Mouse (Mus musculus): ENCODE data around the gene Tha1. TPM values are rescaled to one million over a fixed set of nuclear protein-coding genes. Genes with fewer than 3 reads are reported as not detected.

The Tha1 gene
- polyA plus RNA-seq, 1 experiment from 2014 or later = 2.1 TPM

DNA sequence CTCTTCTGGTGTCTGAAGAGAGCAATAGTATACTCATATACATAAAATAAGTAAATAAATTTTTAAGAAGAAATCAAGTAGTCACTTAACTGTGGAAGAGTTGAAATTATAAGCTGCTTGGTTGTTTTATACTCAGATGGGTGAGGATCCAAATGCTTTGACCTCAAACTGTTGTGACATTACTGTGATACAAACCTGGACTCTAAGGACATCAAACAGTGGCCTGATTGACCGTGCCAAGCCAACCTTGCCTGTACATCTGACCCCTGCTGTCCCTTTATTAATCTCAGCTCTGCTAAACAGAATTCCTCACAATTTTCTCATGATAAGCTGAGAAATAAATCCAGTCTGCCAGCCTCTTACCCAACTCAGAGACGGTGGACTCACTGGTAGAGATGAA is 27.6 kb downstream of the Tha1 start:
- Histone ChIP-seq H3K36me3 (replicated peaks; ENCODE audit: control insufficient read depth, insufficient read depth, low read depth, low read length) (no peaks in the 10 kb centered on the region), H3K4me1 (ENCODE audit: control insufficient read depth, insufficient read depth, low read length) (no peaks in the 10 kb centered on the region), H3K9me3 (replicated peaks; ENCODE audit: control insufficient read depth, low read length) (no peaks in the 10 kb centered on the region), H3K27ac (replicated peaks; ENCODE audit: low read depth, low read length) (no peak overlapping the region), H3K4me3 (ENCODE audit: low read depth, low read length) (no peak overlapping the region), H3K9ac (replicated peaks; ENCODE audit: low read length) (no peak overlapping the region), H3K4me2 (ENCODE audit: low read depth, low read length) (no peak overlapping the region), H3K27me3 (ENCODE audit: control insufficient read depth, insufficient read depth, low read length) (no peaks in the 10 kb centered on the region)
- 81% methylated on average over 2 of the region's 2 CpGs for WGBS
- no peak for DNase-seq (ENCODE audit: low spot score)
- no peak for ATAC-seq (replicated peaks; ENCODE audit: insufficient number of reproducible peaks, low FRiP score, low TSS enrichment, low read depth)

DNA sequence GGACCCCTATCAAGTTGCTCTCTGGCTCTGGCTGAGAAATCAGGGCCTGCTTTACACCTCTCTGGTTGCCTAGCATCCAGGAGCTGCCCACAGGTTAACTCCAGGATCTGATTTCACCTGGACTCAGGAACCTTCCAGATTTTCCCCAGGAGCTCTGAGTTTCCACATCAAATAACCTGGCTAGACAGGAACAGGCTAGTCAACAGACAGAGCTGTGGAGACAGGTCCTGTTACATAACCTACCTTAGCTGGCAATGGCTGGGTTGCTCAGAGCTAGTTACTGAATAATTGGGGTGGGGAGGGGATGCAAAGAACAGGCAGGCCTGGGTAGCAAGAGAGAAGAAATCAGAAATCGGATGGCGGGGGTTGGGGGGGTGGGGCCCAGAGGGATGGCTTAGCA is 28.3 kb downstream of the Tha1 start:
- Histone ChIP-seq H3K36me3 (replicated peaks; ENCODE audit: control insufficient read depth, insufficient read depth, low read depth, low read length) (no peaks in the 10 kb centered on the region), H3K4me1 (ENCODE audit: control insufficient read depth, insufficient read depth, low read length) (no peaks in the 10 kb centered on the region), H3K27me3 (ENCODE audit: control insufficient read depth, insufficient read depth, low read length) (no peaks in the 10 kb centered on the region), H3K27ac (replicated peaks; ENCODE audit: low read depth, low read length) (no peak overlapping the region), H3K4me2 (ENCODE audit: low read depth, low read length) (no peak overlapping the region), H3K9me3 (replicated peaks; ENCODE audit: control insufficient read depth, low read length) (no peaks in the 10 kb centered on the region), H3K4me3 (ENCODE audit: low read depth, low read length) (no peak overlapping the region), H3K9ac (replicated peaks; ENCODE audit: low read length) (no peak overlapping the region)
- ATAC-seq (replicated peaks; ENCODE audit: insufficient number of reproducible peaks, low FRiP score, low TSS enrichment, low read depth) = no peak
- DNase-seq (ENCODE audit: low spot score) = no peak
- 70% methylated on average over 2 of the region's 2 CpGs for WGBS

DNA sequence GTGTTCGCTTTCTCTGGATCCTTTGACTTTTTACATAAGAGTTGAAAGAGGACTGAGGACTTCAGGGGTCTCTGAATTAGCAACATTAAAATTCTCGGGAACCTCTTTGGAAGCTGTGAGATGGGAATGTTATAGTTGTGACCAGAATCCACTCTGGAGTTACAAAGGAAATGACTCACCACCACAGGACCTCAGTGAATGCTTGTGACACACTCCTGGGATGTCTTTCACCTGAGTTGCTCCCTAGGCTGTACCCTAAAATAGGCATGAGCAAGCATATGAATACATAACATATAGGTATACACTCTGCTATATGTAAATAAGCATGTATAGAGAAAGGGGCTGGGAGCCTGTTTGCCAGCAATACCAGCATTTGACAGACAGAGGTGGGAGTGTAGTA is 29.8 kb downstream of the Tha1 start:
- Histone ChIP-seq H3K9me3 (replicated peaks; ENCODE audit: control insufficient read depth, low read length) (no peaks in the 10 kb centered on the region), H3K4me1 (ENCODE audit: control insufficient read depth, insufficient read depth, low read length) (no peaks in the 10 kb centered on the region), H3K4me2 (ENCODE audit: low read depth, low read length) (no peak overlapping the region), H3K36me3 (replicated peaks; ENCODE audit: control insufficient read depth, insufficient read depth, low read depth, low read length) (no peaks in the 10 kb centered on the region), H3K4me3 (ENCODE audit: low read depth, low read length) (no peak overlapping the region), H3K27me3 (ENCODE audit: control insufficient read depth, insufficient read depth, low read length) (no peaks in the 10 kb centered on the region), H3K9ac (replicated peaks; ENCODE audit: low read length) (no peak overlapping the region), H3K27ac (replicated peaks; ENCODE audit: low read depth, low read length) (no peak overlapping the region; the same call in 1 of the 2 replicates)
- WGBS = 93% methylated on average over 2 of the region's 2 CpGs
- DNase-seq (ENCODE audit: low spot score) (no peak), ATAC-seq (replicated peaks; ENCODE audit: insufficient number of reproducible peaks, low FRiP score, low TSS enrichment, low read depth) (no peak)

DNA sequence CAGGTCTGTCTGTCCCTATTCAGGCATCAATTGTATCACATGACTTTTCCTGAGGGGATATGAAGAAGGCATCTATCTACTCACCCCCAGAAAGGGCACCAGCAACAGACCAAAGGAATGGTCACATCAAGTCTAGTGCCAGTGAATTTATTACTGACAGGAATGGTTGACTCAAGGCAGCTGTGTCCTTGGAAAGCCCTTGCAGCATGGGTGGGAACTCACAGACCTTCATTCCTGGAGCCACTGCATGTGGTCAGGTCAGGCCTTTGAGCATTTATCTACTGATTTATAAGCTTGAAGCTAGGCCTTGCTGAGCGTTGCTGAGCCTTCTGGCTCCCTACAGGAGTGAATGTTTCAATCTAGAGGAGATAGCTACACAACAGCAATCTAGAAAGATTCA is 32.4 kb downstream of the Tha1 start:
- Histone ChIP-seq H3K4me2 (ENCODE audit: low read depth, low read length) (no peak overlapping the region), H3K9ac (replicated peaks; ENCODE audit: low read length) (no peak overlapping the region), H3K4me3 (ENCODE audit: low read depth, low read length) (no peak overlapping the region), H3K9me3 (replicated peaks; ENCODE audit: control insufficient read depth, low read length) (no peaks in the 10 kb centered on the region), H3K27me3 (ENCODE audit: control insufficient read depth, insufficient read depth, low read length) (no peaks in the 10 kb centered on the region), H3K27ac (replicated peaks; ENCODE audit: low read depth, low read length) (no peak overlapping the region), H3K4me1 (ENCODE audit: control insufficient read depth, insufficient read depth, low read length) (no peaks in the 10 kb centered on the region), H3K36me3 (replicated peaks; ENCODE audit: control insufficient read depth, insufficient read depth, low read depth, low read length) (no peaks in the 10 kb centered on the region)
- ATAC-seq (replicated peaks; ENCODE audit: insufficient number of reproducible peaks, low FRiP score, low TSS enrichment, low read depth) = no peak
- no peak for DNase-seq (ENCODE audit: low spot score)
- WGBS = 57% methylated on average over 1 of the region's 1 CpGs

DNA sequence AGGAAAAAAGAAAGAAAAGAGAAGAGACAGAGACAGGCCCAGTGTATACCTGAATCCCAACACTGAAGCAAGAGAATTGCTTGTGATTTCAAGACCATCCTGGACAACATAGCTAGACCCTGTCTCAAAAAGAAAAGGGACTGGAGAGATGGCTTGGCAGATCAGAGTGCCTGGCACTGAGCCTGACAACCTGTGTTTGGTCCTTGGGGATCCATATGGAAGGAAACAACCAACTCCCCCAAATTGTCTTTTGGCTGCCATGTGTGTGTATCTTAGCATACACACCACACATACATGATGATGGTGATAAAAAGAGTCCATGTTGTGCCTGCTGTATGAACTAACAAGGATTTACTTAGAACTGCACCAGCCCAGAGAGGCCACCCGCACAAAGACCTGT is 34.3 kb downstream of the Tha1 start:
- ATAC-seq (replicated peaks; ENCODE audit: insufficient number of reproducible peaks, low FRiP score, low TSS enrichment, low read depth) (no peak), DNase-seq (ENCODE audit: low spot score) (no peak)
- H3K4me2 ChIP-seq (ENCODE audit: low read depth, low read length) = no peak overlapping the region
- 79% methylated on average over 1 of the region's 1 CpGs for WGBS
- no peak overlapping the region for H3K4me3 ChIP-seq (ENCODE audit: low read depth, low read length)
- H3K27me3 ChIP-seq (ENCODE audit: control insufficient read depth, insufficient read depth, low read length) = no peaks in the 10 kb centered on the region
- H3K36me3 ChIP-seq (replicated peaks; ENCODE audit: control insufficient read depth, insufficient read depth, low read depth, low read length) = no peaks in the 10 kb centered on the region
- no peaks in the 10 kb centered on the region for H3K9me3 ChIP-seq (replicated peaks; ENCODE audit: control insufficient read depth, low read length)
- H3K9ac ChIP-seq (replicated peaks; ENCODE audit: low read length) = no peak overlapping the region
- no peaks in the 10 kb centered on the region for H3K4me1 ChIP-seq (ENCODE audit: control insufficient read depth, insufficient read depth, low read length)
- H3K27ac ChIP-seq (replicated peaks; ENCODE audit: low read depth, low read length) = no peak overlapping the region

DNA sequence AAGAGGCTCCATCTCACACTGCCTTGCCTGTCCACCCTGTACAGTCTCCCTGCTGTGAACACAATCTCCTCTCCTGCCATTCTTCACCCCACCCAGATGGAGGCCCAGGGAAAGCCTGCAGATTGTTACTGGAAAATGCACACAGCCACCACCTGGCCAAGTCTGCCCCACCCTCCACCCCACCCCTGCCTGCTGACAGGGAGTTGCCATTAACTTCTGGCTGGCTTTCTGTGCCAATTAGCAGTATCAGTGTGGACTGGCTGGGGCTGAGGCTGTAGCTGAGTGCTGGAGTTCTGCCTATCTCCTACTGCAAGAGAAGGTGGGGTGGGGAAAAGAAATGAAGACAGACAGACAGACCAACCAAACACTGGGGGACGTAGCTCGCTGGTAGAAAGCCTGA is 34.7 kb downstream of the Tha1 start:
- Histone ChIP-seq H3K9me3 (replicated peaks; ENCODE audit: control insufficient read depth, low read length) (no peaks in the 10 kb centered on the region), H3K4me2 (ENCODE audit: low read depth, low read length) (no peak overlapping the region), H3K36me3 (replicated peaks; ENCODE audit: control insufficient read depth, insufficient read depth, low read depth, low read length) (no peaks in the 10 kb centered on the region), H3K4me3 (ENCODE audit: low read depth, low read length) (no peak overlapping the region), H3K4me1 (ENCODE audit: control insufficient read depth, insufficient read depth, low read length) (no peaks in the 10 kb centered on the region), H3K27me3 (ENCODE audit: control insufficient read depth, insufficient read depth, low read length) (no peaks in the 10 kb centered on the region), H3K27ac (replicated peaks; ENCODE audit: low read depth, low read length) (no peak overlapping the region), H3K9ac (replicated peaks; ENCODE audit: low read length) (no peak overlapping the region)
- ATAC-seq (replicated peaks; ENCODE audit: insufficient number of reproducible peaks, low FRiP score, low TSS enrichment, low read depth) (no peak), DNase-seq (ENCODE audit: low spot score) (no peak)
- 87% methylated on average over 2 of the region's 2 CpGs for WGBS

DNA sequence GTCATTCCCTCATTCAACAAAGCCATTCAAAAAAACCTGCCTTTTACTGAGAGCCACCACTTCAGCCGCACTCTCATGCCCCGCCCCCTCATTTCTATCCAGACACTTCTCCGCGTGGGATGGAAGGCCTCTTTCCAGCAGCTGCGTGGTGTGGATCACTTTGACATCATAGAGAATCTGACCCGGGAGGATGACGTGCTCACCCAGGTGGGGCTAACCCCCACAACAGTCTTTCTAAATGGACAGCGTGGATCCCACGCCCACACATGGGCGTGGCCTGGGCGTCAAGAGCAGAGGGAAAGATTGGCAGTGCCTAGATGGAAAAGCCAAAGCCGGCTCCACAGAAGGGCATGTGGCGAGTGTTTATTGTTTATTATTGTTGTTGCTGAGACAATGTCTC is 37.0 kb downstream of the Tha1 start:
- Histone ChIP-seq H3K27me3 (ENCODE audit: control insufficient read depth, insufficient read depth, low read length) (no peaks in the 10 kb centered on the region), H3K4me1 (ENCODE audit: control insufficient read depth, insufficient read depth, low read length) (no peaks in the 10 kb centered on the region), H3K27ac (replicated peaks; ENCODE audit: low read depth, low read length) (no peak overlapping the region), H3K4me2 (ENCODE audit: low read depth, low read length) (no peak overlapping the region; the same call in 1 of the 2 replicates), H3K9ac (replicated peaks; ENCODE audit: low read length) (no peak overlapping the region), H3K36me3 (replicated peaks; ENCODE audit: control insufficient read depth, insufficient read depth, low read depth, low read length) (no peaks in the 10 kb centered on the region), H3K9me3 (replicated peaks; ENCODE audit: control insufficient read depth, low read length) (no peaks in the 10 kb centered on the region), H3K4me3 (ENCODE audit: low read depth, low read length) (no peak overlapping the region)
- DNase-seq (ENCODE audit: low spot score) = peak; percentile 40
- no peak for ATAC-seq (replicated peaks; ENCODE audit: insufficient number of reproducible peaks, low FRiP score, low TSS enrichment, low read depth)
- WGBS = 26% methylated on average over 13 of the region's 13 CpGs

DNA sequence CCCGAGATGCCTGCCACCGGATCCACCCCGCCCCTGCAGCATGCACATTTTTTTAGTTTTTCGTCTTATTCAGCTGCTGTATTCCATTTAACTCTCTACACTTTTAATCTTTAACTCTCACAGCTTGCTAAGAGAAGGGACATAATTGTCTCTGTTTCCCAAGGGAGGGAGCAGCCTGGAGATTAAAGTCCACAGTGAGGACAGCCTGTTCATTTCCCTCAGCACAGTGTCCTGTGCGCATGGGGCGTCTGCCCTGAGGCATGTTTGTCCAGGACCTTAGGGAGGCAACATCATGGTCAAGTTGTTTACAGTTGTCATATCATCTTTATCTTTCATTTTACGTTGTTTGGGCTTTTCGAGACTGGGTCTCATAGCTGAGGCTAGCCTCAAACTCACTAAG is 39.2 kb downstream of the Tha1 start:
- Histone ChIP-seq H3K4me1 (ENCODE audit: control insufficient read depth, insufficient read depth, low read length) (no peaks in the 10 kb centered on the region; the same call in 1 of the 2 replicates), H3K9ac (replicated peaks; ENCODE audit: low read length) (no peak overlapping the region), H3K27me3 (ENCODE audit: control insufficient read depth, insufficient read depth, low read length) (no peaks in the 10 kb centered on the region), H3K36me3 (replicated peaks; ENCODE audit: control insufficient read depth, insufficient read depth, low read depth, low read length) (no peaks in the 10 kb centered on the region), H3K4me2 (ENCODE audit: low read depth, low read length) (no peak overlapping the region), H3K27ac (replicated peaks; ENCODE audit: low read depth, low read length) (no peak overlapping the region), H3K9me3 (replicated peaks; ENCODE audit: control insufficient read depth, low read length) (no peaks in the 10 kb centered on the region), H3K4me3 (ENCODE audit: low read depth, low read length) (no peak overlapping the region)
- ATAC-seq (replicated peaks; ENCODE audit: insufficient number of reproducible peaks, low FRiP score, low TSS enrichment, low read depth) = no peak
- DNase-seq (ENCODE audit: low spot score) = no peak
- 89% methylated on average over 8 of the region's 8 CpGs for WGBS
